Mouse (Mus musculus) liver, adult 10 weeks (tissue): ENCODE results near the gene Hist1h2bk. TPM values are rescaled to one million over a fixed set of nuclear protein-coding genes. Genes with fewer than 3 reads are reported as not detected.

Source experiments
- polyA plus RNA-seq: library from polyadenylated mRNA; stranded (reverse); fragments of 350-450 nt; fragmentation: Illumina TruSeq; extraction: RNeasy Lipid Tissue Mini Kit (QIAGEN cat#74804); gene quantifications from one replicate; pipeline ENCODE4 v1.2.3, GENCODE M21; 2014; ENCODE audit warnings: low read depth, low replicate concordance

Gene Hist1h2bk
- polyA plus RNA-seq: not detected

DNA sequence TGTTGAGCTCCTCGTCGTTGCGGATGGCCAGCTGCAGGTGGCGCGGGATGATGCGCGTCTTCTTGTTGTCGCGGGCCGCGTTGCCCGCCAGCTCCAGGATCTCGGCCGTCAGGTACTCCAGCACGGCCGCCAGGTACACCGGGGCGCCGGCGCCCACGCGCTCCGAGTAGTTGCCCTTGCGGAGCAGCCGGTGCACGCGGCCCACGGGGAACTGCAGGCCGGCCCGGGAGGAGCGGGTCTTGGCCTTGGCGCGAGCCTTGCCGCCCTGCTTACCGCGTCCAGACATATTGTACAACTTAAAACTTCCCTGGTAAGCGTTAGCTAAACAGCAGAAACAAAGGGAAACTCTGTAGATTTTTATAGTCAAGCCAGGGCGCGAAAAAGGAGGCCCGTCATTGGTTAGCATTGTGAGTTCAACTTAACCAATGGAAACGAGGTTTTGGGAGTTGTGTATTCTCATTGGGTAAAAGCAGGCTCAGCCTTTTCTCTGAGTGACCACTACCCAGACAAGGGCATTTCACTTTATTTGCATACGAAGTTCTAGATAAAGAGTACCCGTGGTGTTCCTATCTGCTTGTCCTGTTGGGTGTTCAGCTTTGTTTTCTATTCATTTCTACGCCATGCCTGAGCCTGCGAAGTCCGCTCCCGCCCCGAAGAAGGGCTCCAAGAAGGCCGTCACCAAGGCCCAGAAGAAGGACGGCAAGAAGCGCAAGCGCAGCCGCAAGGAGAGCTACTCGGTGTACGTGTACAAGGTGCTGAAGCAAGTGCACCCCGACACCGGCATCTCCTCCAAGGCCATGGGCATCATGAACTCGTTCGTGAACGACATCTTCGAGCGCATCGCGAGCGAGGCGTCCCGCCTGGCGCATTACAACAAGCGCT, at the start of gene Hist1h2bk, which contains the start of gene Hist1h2ah:
Gene Hist1h2bk, plus strand, starts transcription at position 604 of the 882 bp plus-strand sequence.
Gene Hist1h2ah, minus strand, starts transcription at position 302 of the 882 bp plus-strand sequence.

GRCm38 (mm10) chr13:22009642-22010041, 26.0 kb upstream of the Hist1h2bk start, which contains the start of gene Prss16:
Gene Prss16, minus strand, starts transcription at chr13:22009742.

DNA sequence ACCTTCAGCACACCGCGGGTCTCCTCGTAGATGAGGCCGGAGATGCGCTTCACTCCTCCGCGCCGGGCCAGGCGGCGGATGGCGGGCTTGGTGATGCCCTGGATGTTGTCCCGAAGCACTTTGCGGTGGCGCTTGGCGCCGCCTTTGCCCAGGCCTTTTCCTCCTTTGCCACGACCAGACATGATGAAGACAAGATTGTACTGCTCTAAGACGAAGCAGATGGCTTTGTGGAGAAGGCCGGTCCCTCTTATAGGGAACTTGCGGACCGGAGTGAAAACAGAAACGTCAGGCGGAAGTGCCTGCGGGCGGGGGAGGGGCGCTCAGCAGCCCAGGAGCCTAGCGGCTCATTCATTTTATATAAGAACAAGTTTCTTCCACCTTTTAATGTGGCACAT, 5.5 kb downstream of the Hist1h2bk start, which contains the start of gene Hist1h4i:
Gene Hist1h4i, minus strand, starts transcription at position 221 of the 395 bp plus-strand sequence.

GRCm38 (mm10) chr13:22042568-22043502, 7.2 kb downstream of the Hist1h2bk start, which contains the start of the genes Hist1h2ag and Hist1h2bj:
Gene Hist1h2ag, minus strand, starts transcription at chr13:22042944.
Gene Hist1h2bj, plus strand, starts transcription at chr13:22043214.

GRCm38 (mm10) chr13:22084140-22084539, 48.5 kb downstream of the Hist1h2bk start, which contains the start of gene Vmn1r188:
Gene Vmn1r188, plus strand, starts transcription at chr13:22084440.

Other genes starting within 250 kb of the Hist1h2bk start
- not detected for gene Hist1h2an, start 248.7 kb upstream of the Hist1h2bk start, polyA plus RNA-seq
- not detected for gene Hist1h2bp, start 248.4 kb upstream of the Hist1h2bk start, polyA plus RNA-seq
- not detected for gene Hist1h2bq, start 225.7 kb upstream of the Hist1h2bk start, polyA plus RNA-seq
- not detected for gene Hist1h2ao, start 225.4 kb upstream of the Hist1h2bk start, polyA plus RNA-seq
- gene Hist1h4m, start 224.1 kb upstream of the Hist1h2bk start, polyA plus RNA-seq: not detected
- gene Hist1h4n, start 203.7 kb upstream of the Hist1h2bk start, polyA plus RNA-seq: not detected
- gene Hist1h2ap, start 202.4 kb upstream of the Hist1h2bk start, polyA plus RNA-seq: not detected
- gene Hist1h2br, start 202.1 kb upstream of the Hist1h2bk start, polyA plus RNA-seq: not detected
- not detected for gene Zfp184, start 90.8 kb upstream of the Hist1h2bk start, polyA plus RNA-seq
- gene Pom121l2, start 54.7 kb upstream of the Hist1h2bk start, polyA plus RNA-seq: not detected
- gene Prss16, start 26.1 kb upstream of the Hist1h2bk start, polyA plus RNA-seq: 0.42 TPM
- gene Hist1h2ah, start 302 bp upstream of the Hist1h2bk start, polyA plus RNA-seq: not detected
- 1.7 TPM for gene Hist1h4i, start 5.5 kb downstream of the Hist1h2bk start, polyA plus RNA-seq
- not detected for gene Hist1h2ag, start 7.1 kb downstream of the Hist1h2bk start, polyA plus RNA-seq
- not detected for gene Hist1h2bj, start 7.3 kb downstream of the Hist1h2bk start, polyA plus RNA-seq
- gene Vmn1r188, start 48.6 kb downstream of the Hist1h2bk start, polyA plus RNA-seq: not detected
- gene Vmn1r189, start 70.0 kb downstream of the Hist1h2bk start, polyA plus RNA-seq: not detected
- gene Vmn1r191, start 148.1 kb downstream of the Hist1h2bk start, polyA plus RNA-seq: not detected
- not detected for gene Vmn1r192, start 155.3 kb downstream of the Hist1h2bk start, polyA plus RNA-seq
- gene Vmn1r193, start 187.3 kb downstream of the Hist1h2bk start, polyA plus RNA-seq: not detected
- gene Vmn1r194, start 208.3 kb downstream of the Hist1h2bk start, polyA plus RNA-seq: not detected
- not detected for gene Vmn1r195, start 234.7 kb downstream of the Hist1h2bk start, polyA plus RNA-seq